Mouse (Mus musculus): Measurements from ENCODE around the gene Retreg3. TPM values are rescaled to one million over a fixed set of nuclear protein-coding genes. Genes with fewer than 3 reads are reported as not detected.
"Not testable (repeated sequence)": the region's sequence is repeated elsewhere in the genome, so short reads cannot be mapped to it uniquely, and the experiment has no call there.

Gene Retreg3
- polyA plus RNA-seq, 1 experiment from 2014 or later, result 13.1 TPM

DNA sequence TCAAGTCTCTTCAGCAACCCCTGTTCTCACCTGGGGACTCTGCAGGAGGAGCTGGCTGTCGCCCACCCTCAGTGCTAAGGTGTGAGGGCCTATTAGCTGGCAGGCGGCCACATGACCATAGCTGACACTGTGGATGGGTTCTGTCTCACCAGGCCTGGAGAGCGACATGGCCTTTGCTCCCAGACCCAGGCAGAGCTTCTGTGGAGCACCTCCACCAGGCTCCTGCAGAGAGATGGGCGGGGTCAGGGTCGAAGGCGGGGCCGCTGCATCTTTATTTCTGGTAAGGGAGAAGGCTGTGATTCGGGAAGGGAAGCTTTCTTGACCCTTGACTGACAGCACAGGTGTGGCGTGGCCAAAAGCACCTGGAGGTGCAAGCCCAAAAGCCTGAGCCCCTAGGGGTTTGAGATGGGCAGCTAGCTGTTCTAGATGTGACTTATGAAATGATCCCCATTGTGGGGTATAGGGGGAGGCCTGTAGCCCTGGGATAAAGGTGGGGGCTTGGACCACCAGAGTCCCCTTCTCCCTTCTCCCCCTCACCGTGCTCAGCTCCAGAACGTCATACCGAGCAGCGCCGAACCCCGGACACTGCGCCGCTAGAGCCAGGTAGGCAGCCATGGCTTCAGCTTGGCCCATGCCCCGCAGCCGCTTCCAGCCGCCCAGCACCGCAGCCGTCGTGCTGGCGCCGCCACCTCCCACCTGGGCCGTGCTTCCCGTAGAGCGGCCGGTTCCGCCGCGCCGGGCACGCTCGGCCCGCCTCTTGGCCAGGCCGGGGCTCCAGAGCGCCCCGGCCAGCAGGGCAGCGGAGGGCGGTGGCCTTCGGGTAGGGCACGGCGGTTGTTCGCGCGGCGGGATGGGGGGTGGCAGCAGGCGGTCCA is 44.0 kb upstream of the Retreg3 start:
- Histone ChIP-seq H3K27me3 (ENCODE audit: control insufficient read depth, insufficient read depth, low read length) (peaks cover 64% of the 10 kb centered on the region), H3K9ac (replicated peaks; ENCODE audit: low read length) (no peak overlapping the region; the same call in 1 of the 2 replicates), H3K27ac (replicated peaks; ENCODE audit: low read depth, low read length) (no peak overlapping the region), H3K4me1 (ENCODE audit: control insufficient read depth, insufficient read depth, low read length) (peaks cover 6% of the 10 kb centered on the region; the same call in 1 of the 2 replicates), H3K36me3 (ENCODE audit: control insufficient read depth, insufficient read depth, low read length) (peaks cover 51% of the 10 kb centered on the region), H3K9me3 (ENCODE audit: control insufficient read depth, low read length) (no peaks in the 10 kb centered on the region), H3K4me2 (ENCODE audit: low read length) (peak overlapping the region; percentile 41), H3K4me3 (replicated peaks; ENCODE audit: low read depth, low read length) (peak overlapping the region; percentile 24)
- no peak for DNase-seq
- WGBS, result 8% methylated on average over 49 of the region's 49 CpGs
- no peak for ATAC-seq (ENCODE audit: low FRiP score, low TSS enrichment)

- H3K9me3 ChIP-seq (ENCODE audit: control insufficient read depth, low read length), result no peaks in the 10 kb centered on the region
- H3K27me3 ChIP-seq (ENCODE audit: control insufficient read depth, insufficient read depth, low read length), result peaks cover 55% of the 10 kb centered on the region
- peaks cover 49% of the 10 kb centered on the region for H3K36me3 ChIP-seq (ENCODE audit: control insufficient read depth, insufficient read depth, low read length)
- H3K4me3 ChIP-seq (replicated peaks; ENCODE audit: low read depth, low read length), result no peak overlapping the region
- no peak overlapping the region for H3K4me2 ChIP-seq (ENCODE audit: low read length)
- peaks cover 6% of the 10 kb centered on the region; the same call in 1 of the 2 replicates for H3K4me1 ChIP-seq (ENCODE audit: control insufficient read depth, insufficient read depth, low read length)
- no peak overlapping the region for H3K9ac ChIP-seq (replicated peaks; ENCODE audit: low read length)
- WGBS, result 48% methylated on average over 5 of the region's 5 CpGs
- no peak for DNase-seq
- no peak overlapping the region for H3K27ac ChIP-seq (replicated peaks; ENCODE audit: low read depth, low read length)
- ATAC-seq (ENCODE audit: low FRiP score, low TSS enrichment), result no peak
These were observed 43.1 kb upstream of the Retreg3 start for GRCm38 (mm10) chr11:101162772-101163171.

- peaks cover 50% of the 10 kb centered on the region for H3K27me3 ChIP-seq (ENCODE audit: control insufficient read depth, insufficient read depth, low read length)
- WGBS, result 57% methylated on average over 5 of the region's 5 CpGs
These were observed 42.6 kb upstream of the Retreg3 start for GRCm38 (mm10) chr11:101162301-101162700.

DNA sequence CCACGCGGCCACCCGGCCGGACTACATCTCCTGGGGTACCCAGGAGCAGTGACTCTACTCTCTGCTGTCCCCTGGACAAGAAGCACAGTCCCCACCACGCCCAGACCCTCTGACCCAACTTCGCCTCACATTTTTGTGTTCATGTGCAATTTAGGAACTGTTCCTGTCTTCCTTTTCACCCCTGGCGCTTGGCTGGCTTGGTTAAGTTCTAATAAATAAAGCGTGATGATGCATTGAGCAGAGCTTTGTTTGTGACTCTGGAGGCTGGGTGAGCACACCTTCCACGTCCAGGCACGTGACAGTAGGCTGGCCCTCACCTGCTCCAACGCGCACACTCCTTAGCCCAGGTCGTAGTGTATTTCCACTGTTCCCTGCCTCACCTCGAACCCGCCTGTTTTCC is 41.9 kb upstream of the Retreg3 start:
- no peak overlapping the region for H3K4me2 ChIP-seq (ENCODE audit: low read length)
- H3K4me1 ChIP-seq (ENCODE audit: control insufficient read depth, insufficient read depth, low read length), result peaks cover 8% of the 10 kb centered on the region; the same call in 1 of the 2 replicates
- 89% methylated on average over 15 of the region's 15 CpGs for WGBS
- DNase-seq, result no peak
- H3K9ac ChIP-seq (replicated peaks; ENCODE audit: low read length), result no peak overlapping the region
- H3K36me3 ChIP-seq (ENCODE audit: control insufficient read depth, insufficient read depth, low read length), result peaks cover 41% of the 10 kb centered on the region
- H3K27me3 ChIP-seq (ENCODE audit: control insufficient read depth, insufficient read depth, low read length), result peaks cover 42% of the 10 kb centered on the region
- ATAC-seq (ENCODE audit: low FRiP score, low TSS enrichment), result no peak
- H3K4me3 ChIP-seq (replicated peaks; ENCODE audit: low read depth, low read length), result no peak overlapping the region
- no peak overlapping the region for H3K27ac ChIP-seq (replicated peaks; ENCODE audit: low read depth, low read length)
- no peaks in the 10 kb centered on the region for H3K9me3 ChIP-seq (ENCODE audit: control insufficient read depth, low read length)

More at GRCm38 (mm10) chr11:101162301-101162700, 42.6 kb upstream of the Retreg3 start:
- Histone ChIP-seq H3K27ac (replicated peaks; ENCODE audit: low read depth, low read length) (no peak overlapping the region), H3K36me3 (ENCODE audit: control insufficient read depth, insufficient read depth, low read length) (peaks cover 45% of the 10 kb centered on the region), H3K4me3 (replicated peaks; ENCODE audit: low read depth, low read length) (no peak overlapping the region), H3K4me1 (ENCODE audit: control insufficient read depth, insufficient read depth, low read length) (peaks cover 6% of the 10 kb centered on the region; the same call in 1 of the 2 replicates), H3K9me3 (ENCODE audit: control insufficient read depth, low read length) (no peaks in the 10 kb centered on the region), H3K4me2 (ENCODE audit: low read length) (no peak overlapping the region), H3K9ac (replicated peaks; ENCODE audit: low read length) (no peak overlapping the region)
- DNase-seq, result no peak
- ATAC-seq (ENCODE audit: low FRiP score, low TSS enrichment), result no peak

DNA sequence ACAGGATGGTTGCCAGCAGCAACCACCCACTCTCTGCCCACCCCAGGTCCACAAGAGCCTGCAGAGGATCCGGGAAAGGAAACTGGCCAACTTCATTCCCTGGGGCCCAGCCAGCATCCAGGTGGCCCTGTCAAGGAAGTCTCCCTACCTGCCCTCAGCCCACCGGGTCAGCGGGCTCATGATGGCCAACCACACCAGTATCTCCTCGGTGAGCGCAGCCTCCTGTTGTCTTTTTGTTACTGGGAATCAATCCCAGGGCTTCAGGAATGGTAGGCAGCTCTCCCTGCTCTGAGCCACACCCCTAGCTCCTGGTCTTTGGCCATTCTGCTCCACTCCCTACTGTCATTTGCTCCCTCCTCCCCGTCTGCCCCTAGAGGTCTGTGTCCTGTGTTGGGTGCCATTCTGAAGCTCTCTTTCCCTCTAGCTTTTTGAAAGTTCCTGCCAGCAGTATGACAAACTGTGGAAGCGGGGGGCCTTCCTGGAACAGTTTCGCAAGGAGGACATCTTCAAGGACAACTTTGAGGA is 41.4 kb upstream of the Retreg3 start:
- H3K9me3 ChIP-seq (ENCODE audit: control insufficient read depth, low read length); ATAC-seq (ENCODE audit: low FRiP score, low TSS enrichment); H3K4me3 ChIP-seq (replicated peaks; ENCODE audit: low read depth, low read length); H3K9ac ChIP-seq (replicated peaks; ENCODE audit: low read length); H3K4me2 ChIP-seq (ENCODE audit: low read length); DNase-seq; H3K27ac ChIP-seq (replicated peaks; ENCODE audit: low read depth, low read length): not testable (repeated sequence)
- Histone ChIP-seq H3K4me1 (ENCODE audit: control insufficient read depth, insufficient read depth, low read length) (peaks cover 13% of the 10 kb centered on the region), H3K36me3 (ENCODE audit: control insufficient read depth, insufficient read depth, low read length) (peaks cover 36% of the 10 kb centered on the region), H3K27me3 (ENCODE audit: control insufficient read depth, insufficient read depth, low read length) (peaks cover 37% of the 10 kb centered on the region)
- 85% methylated on average over 6 of the region's 8 CpGs for WGBS

GRCm38 (mm10) chr11:101160151-101160550 is 40.5 kb upstream of the Retreg3 start:
- 89% methylated on average over 8 of the region's 10 CpGs for WGBS

DNA sequence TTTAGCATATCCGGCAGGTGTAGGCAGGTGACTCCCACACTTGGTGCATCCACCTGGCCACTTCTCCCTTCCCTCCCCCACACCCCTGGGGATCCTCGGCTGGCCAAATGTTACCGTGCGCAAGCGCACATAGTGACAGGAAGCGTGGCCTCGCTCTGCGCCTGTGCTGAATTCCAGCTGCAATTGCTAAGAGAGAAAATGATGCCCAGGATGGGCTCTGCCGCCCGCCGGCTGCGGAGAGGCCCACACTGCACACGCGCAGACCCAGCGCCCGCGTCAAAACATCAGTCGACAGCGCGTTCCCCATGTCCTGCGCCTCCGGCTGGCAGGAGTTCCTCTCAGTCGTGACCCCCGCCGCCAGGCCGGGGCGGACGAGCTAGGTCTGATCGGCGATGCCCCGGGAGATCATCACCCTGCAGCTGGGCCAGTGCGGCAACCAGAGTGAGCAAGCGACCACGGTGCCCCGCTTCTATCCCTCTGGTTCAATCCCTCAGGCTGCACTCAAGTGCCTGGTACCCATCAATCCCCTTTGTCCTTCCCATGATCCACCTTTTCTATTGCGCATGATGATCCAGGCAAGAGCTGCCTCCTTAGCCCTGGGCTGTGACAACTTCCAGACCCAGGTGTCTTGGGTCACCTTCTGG is 36.2 kb upstream of the Retreg3 start, which contains the start of gene Tubg2:
TSS of gene Tubg2 (plus strand) at position 180 of the 644 bp plus-strand sequence.
- Histone ChIP-seq H3K27ac (replicated peaks; ENCODE audit: low read depth, low read length) (peak within 1 kb of the TSS; percentile 93), H3K9me3 (ENCODE audit: control insufficient read depth, low read length) (no peaks in the 10 kb centered on the region), H3K4me3 (replicated peaks; ENCODE audit: low read depth, low read length) (peak within 1 kb of the TSS; percentile 40), H3K4me2 (ENCODE audit: low read length) (peak within 1 kb of the TSS; percentile 76), H3K27me3 (ENCODE audit: control insufficient read depth, insufficient read depth, low read length) (no peaks in the 10 kb centered on the region; the same call in 1 of the 2 replicates), H3K36me3 (ENCODE audit: control insufficient read depth, insufficient read depth, low read length) (no peaks in the 10 kb centered on the region), H3K9ac (replicated peaks; ENCODE audit: low read length) (peak within 1 kb of the TSS; percentile 77), H3K4me1 (ENCODE audit: control insufficient read depth, insufficient read depth, low read length) (peaks cover 15% of the 10 kb centered on the region)
- ATAC-seq (ENCODE audit: low FRiP score, low TSS enrichment), result peak; percentile 72
- 1% methylated on average over 36 of the region's 36 CpGs for WGBS
- DNase-seq, result peak; percentile 93

More at GRCm38 (mm10) chr11:101160151-101160550, 40.5 kb upstream of the Retreg3 start:
- Histone ChIP-seq H3K36me3 (ENCODE audit: control insufficient read depth, insufficient read depth, low read length) (peaks cover 29% of the 10 kb centered on the region), H3K27me3 (ENCODE audit: control insufficient read depth, insufficient read depth, low read length) (peaks cover 28% of the 10 kb centered on the region), H3K4me1 (ENCODE audit: control insufficient read depth, insufficient read depth, low read length) (peaks cover 21% of the 10 kb centered on the region)
- not testable (repeated sequence) for H3K27ac ChIP-seq (replicated peaks; ENCODE audit: low read depth, low read length); H3K4me2 ChIP-seq (ENCODE audit: low read length); H3K4me3 ChIP-seq (replicated peaks; ENCODE audit: low read depth, low read length); DNase-seq; ATAC-seq (ENCODE audit: low FRiP score, low TSS enrichment); H3K9ac ChIP-seq (replicated peaks; ENCODE audit: low read length); H3K9me3 ChIP-seq (ENCODE audit: control insufficient read depth, low read length)

GRCm38 (mm10) chr11:101155151-101155550 is 35.5 kb upstream of the Retreg3 start:
- H3K36me3 ChIP-seq (ENCODE audit: control insufficient read depth, insufficient read depth, low read length), result no peaks in the 10 kb centered on the region
- ATAC-seq (ENCODE audit: low FRiP score, low TSS enrichment), result no peak
- no peak overlapping the region for H3K4me3 ChIP-seq (replicated peaks; ENCODE audit: low read depth, low read length)
- peak overlapping the region; percentile 76 for H3K4me2 ChIP-seq (ENCODE audit: low read length)
- H3K27ac ChIP-seq (replicated peaks; ENCODE audit: low read depth, low read length), result peak overlapping the region; percentile 93
- 71% methylated on average over 6 of the region's 6 CpGs for WGBS
- peaks cover 15% of the 10 kb centered on the region for H3K4me1 ChIP-seq (ENCODE audit: control insufficient read depth, insufficient read depth, low read length)
- no peak overlapping the region; the same call in 1 of the 2 replicates for H3K9ac ChIP-seq (replicated peaks; ENCODE audit: low read length)
- H3K9me3 ChIP-seq (ENCODE audit: control insufficient read depth, low read length), result no peaks in the 10 kb centered on the region
- DNase-seq, result no peak
- no peaks in the 10 kb centered on the region; the same call in 1 of the 2 replicates for H3K27me3 ChIP-seq (ENCODE audit: control insufficient read depth, insufficient read depth, low read length)
